Mouse (Mus musculus) ES-Bruce4 (cell line): ENCODE measurements around the gene Coro6. TPM values are rescaled to one million over a fixed set of nuclear protein-coding genes. Genes with fewer than 3 reads are reported as not detected.
A peak's percentile ranks its signal among the peaks of the same experiment; 100 is the strongest.

Experiments used
- H3K27ac ChIP-seq: 2 replicates; pipeline ENCODE4 v1.5.1; 2012; ENCODE audit warnings: low read length, inconsistent platforms; ENCODE audit not compliant: insufficient read depth
- H3K27me3 ChIP-seq: 2 replicates; pipeline ENCODE4 v1.6.1; 2012; ENCODE audit warnings: mild to moderate bottlenecking, low read length, inconsistent platforms; ENCODE audit not compliant: control insufficient read depth, poor library complexity, insufficient read depth, severe bottlenecking
- H3K36me3 ChIP-seq: 2 replicates; pipeline ENCODE4 v1.6.1; 2012; ENCODE audit warnings: inconsistent platforms, mild to moderate bottlenecking, low read length, moderate library complexity; ENCODE audit not compliant: control insufficient read depth, poor library complexity, insufficient read depth, severe bottlenecking
- H3K4me1 ChIP-seq: one replicate; pipeline ENCODE4 v1.8.1; 2011; ENCODE audit warnings: low read length; ENCODE audit not compliant: control insufficient read depth, insufficient read depth
- H3K4me3 ChIP-seq: 2 replicates; pipeline ENCODE4 v1.5.1; 2011; ENCODE audit warnings: low read depth, mild to moderate bottlenecking, low read length
- H3K9ac ChIP-seq: 2 replicates; pipeline ENCODE4 v1.6.1; 2012; ENCODE audit warnings: low read depth, mild to moderate bottlenecking, inconsistent platforms; ENCODE audit not compliant: poor library complexity, severe bottlenecking
- H3K9me3 ChIP-seq: replicated peaks from 2 replicates; pipeline ENCODE4 v1.6.1; 2012; ENCODE audit warnings: mild to moderate bottlenecking, low read length, inconsistent platforms; ENCODE audit not compliant: control insufficient read depth, poor library complexity, insufficient read depth, severe bottlenecking
- CTCF ChIP-seq: IDR thresholded peaks from one replicate; pipeline ENCODE4 v1.8.1; 2011; ENCODE audit warnings: low read depth, low read length
- EP300 ChIP-seq: IDR thresholded peaks from 2 replicates; pipeline ENCODE4 v1.6.1; 2011; ENCODE audit warnings: low read depth, low read length; ENCODE audit not compliant: insufficient read depth
- POLR2A ChIP-seq: IDR thresholded peaks from one replicate; pipeline ENCODE4 v1.8.1; 2011; ENCODE audit warnings: low read length; ENCODE audit not compliant: insufficient read depth
- polyA plus RNA-seq: library from polyadenylated mRNA; stranded (reverse); fragments of >200 nt; gene quantifications from 2 replicates; pipeline ENCODE4 v1.2.4, GENCODE M21; 2011; ENCODE audit warnings: low read depth; ENCODE audit not compliant: missing spikeins, insufficient read depth, insufficient read length

Gene Coro6
- polyA plus RNA-seq, 1 experiment: 1.8 TPM

- Histone ChIP-seq H3K27ac (no peak overlapping the region), H3K27me3 (no peaks in the 10 kb centered on the region), H3K9ac (no peak overlapping the region), H3K9me3 (no peaks in the 10 kb centered on the region), H3K4me3 (no peak overlapping the region), H3K4me1 (peaks cover 7% of the 10 kb centered on the region), H3K36me3 (peaks cover 30% of the 10 kb centered on the region)
- no peak for TF ChIP-seq EP300
- TF ChIP-seq CTCF: no peak
- no peak for TF ChIP-seq POLR2A
Observed at GRCm38 (mm10) chr11:77507426-77507825, 45.2 kb downstream of the Coro6 start.

- Histone ChIP-seq H3K9ac (peak overlapping the region; percentile 66), H3K4me3 (peak overlapping the region; percentile 61), H3K9me3 (no peaks in the 10 kb centered on the region), H3K27ac (no peak overlapping the region), H3K27me3 (no peaks in the 10 kb centered on the region), H3K36me3 (peaks cover 30% of the 10 kb centered on the region), H3K4me1 (peaks cover 4% of the 10 kb centered on the region)
- 0 out of 2 replicates have a peak, but pooled peaks have one; percentile 12 for TF ChIP-seq EP300
- TF ChIP-seq CTCF: peak; percentile 65
- TF ChIP-seq POLR2A: no peak
Observed at GRCm38 (mm10) chr11:77508068-77509021, 46.1 kb downstream of the Coro6 start.

GRCm38 (mm10) chr11:77511336-77511735, 49.1 kb downstream of the Coro6 start:
- H3K27ac ChIP-seq: no peak overlapping the region
- H3K36me3 ChIP-seq: peaks cover 8% of the 10 kb centered on the region
- no peak overlapping the region for H3K9ac ChIP-seq
- TF ChIP-seq CTCF (no peak), EP300 (no peak), POLR2A (no peak)
- peaks cover 2% of the 10 kb centered on the region for H3K4me1 ChIP-seq
- no peak overlapping the region for H3K4me3 ChIP-seq
- peaks cover 3% of the 10 kb centered on the region; the same call in 1 of the 2 replicates for H3K27me3 ChIP-seq
- no peaks in the 10 kb centered on the region for H3K9me3 ChIP-seq

- peak overlapping the region; percentile 88 for H3K4me3 ChIP-seq
- H3K27ac ChIP-seq: no peak overlapping the region
- H3K27me3 ChIP-seq: peaks cover 3% of the 10 kb centered on the region; the same call in 1 of the 2 replicates
- H3K9me3 ChIP-seq: no peaks in the 10 kb centered on the region
- TF ChIP-seq EP300 (no peak; the same call in 1 of the 2 replicates), POLR2A (peak; percentile 69), CTCF (no peak)
- H3K9ac ChIP-seq: peak overlapping the region; percentile 78
- no peaks in the 10 kb centered on the region for H3K36me3 ChIP-seq
- peaks cover 2% of the 10 kb centered on the region for H3K4me1 ChIP-seq
Observed at GRCm38 (mm10) chr11:77512891-77513810, 50.9 kb downstream of the Coro6 start.

- H3K27ac ChIP-seq: no peak overlapping the region
- peak overlapping the region; percentile 78 for H3K9ac ChIP-seq
- H3K9me3 ChIP-seq: no peaks in the 10 kb centered on the region
- peaks cover 2% of the 10 kb centered on the region for H3K4me1 ChIP-seq
- peaks cover 3% of the 10 kb centered on the region; the same call in 1 of the 2 replicates for H3K27me3 ChIP-seq
- peak overlapping the region; percentile 88 for H3K4me3 ChIP-seq
- TF ChIP-seq POLR2A (no peak), EP300 (no peak), CTCF (no peak)
- no peaks in the 10 kb centered on the region for H3K36me3 ChIP-seq
Observed at GRCm38 (mm10) chr11:77513811-77514170, 51.6 kb downstream of the Coro6 start.
